Mouse (Mus musculus): ENCODE measurements around the gene Rsc1a1.

Gene Rsc1a1

DNA sequence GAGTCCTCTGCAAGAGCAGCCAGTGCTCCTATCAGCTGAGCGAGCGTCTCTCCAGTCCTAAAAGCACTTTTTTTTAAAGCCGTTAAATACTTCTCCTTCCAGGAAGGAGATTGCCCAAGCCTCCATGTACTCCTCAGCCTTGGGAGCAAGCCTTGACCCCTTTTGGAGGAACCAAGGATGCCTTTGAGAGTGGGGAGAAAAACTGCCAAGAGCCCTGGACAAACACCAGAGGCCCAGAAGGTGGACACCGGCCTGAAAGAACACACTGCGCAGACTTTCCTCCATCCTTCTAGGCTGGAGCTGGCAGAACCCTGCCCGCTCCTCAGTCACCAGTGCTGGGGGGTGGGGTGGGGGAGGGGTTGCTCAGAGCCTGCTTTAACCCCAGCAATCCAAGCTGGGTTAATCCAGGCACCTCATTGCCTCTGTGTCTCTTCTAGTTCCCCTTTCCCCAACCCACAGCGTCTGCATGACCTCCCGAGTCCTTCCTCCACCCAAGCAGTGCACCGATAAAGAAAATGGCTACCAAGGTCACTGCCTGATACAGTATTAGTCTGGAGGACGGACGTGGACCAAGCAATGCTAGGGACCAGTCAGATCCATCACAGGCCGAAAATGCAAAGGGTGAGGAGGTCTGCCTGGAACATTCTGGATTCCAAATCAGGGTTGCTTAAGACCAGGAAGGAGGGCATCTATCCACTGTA is 29.3 kb downstream of the Rsc1a1 start:
- no peak for DNase-seq (ENCODE audit: low read depth, low spot score)

DNA sequence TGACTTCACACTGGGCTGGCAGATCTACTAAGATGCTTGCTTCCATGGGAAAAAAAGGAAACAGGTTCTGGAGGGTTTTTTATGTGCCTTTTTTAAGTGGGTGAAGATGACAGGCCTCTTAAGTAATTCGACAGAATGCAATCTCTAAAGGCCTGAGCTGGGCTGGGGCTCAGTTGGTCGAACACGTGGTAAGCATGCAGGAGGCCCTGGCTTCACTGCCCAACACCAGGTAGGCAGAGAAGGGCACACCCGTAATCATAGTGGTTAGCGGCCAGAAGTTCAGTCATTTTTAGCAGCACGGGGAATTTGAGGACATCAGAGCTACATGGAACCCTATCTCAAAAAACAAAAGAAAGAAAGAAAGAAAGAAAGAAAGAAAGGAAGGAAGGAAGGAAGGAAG is 30.9 kb downstream of the Rsc1a1 start:
- no peak for DNase-seq (ENCODE audit: low read depth, low spot score)

DNA sequence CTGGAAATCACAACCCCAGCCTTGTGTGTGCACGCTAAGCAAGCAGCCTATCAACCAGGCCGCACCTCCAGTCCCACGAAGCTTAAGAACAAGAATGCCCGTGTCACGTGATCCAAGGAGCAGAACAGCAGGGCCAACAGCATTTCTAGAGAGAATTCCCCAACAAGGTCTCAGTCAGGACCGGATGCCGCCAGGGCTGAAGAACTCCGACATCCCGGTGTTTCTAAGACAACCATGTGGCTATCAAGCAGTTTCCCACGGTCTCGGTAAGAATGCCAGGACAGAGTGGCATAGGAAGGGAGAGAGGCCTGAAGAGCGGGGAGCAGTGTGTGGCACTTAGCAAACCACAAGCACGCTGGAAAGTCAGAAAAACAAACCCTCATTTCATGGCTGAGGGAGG is 31.6 kb downstream of the Rsc1a1 start:
- no peak for DNase-seq (ENCODE audit: low read depth, low spot score)

DNA sequence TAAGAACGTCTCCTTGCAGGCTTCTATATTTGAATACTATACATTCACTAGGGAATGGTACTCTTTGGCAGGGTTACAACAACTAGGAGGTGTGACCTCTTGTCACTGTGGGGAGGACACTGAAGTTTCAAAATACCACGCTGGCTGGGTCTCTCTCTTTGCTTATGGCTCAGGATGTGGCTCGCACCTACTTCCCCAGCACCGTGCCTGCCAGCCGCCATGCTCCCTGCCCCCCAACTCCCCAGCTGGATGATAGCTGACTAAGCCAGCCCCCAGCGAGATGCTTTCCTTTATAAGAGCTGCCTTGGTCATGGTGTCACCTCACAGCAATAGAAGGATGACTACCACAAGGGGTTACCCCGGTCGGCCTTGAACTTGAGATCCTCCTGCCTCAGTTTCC is 32.4 kb downstream of the Rsc1a1 start:
- DNase-seq (ENCODE audit: low read depth, low spot score): no peak

DNA sequence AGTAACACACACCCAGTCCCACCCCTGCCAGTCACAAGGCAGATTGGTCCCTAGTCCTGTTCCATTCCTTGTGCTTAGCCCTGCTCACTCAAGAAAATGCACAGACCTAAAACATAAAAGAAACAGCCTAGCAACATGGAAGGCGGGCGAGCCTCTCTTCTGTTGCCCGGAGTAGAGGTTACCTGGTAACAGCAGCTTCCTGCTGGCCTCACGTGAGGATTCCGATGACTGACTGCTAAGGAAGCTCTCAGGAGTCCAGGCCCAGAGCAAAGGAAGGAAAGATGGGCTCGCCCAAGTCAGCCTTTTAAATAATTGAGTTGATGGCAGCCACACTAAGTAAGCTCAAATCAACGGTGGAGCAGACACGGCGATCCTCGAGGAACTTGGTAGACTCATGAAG is 33.5 kb downstream of the Rsc1a1 start:
- DNase-seq (ENCODE audit: low read depth, low spot score): no peak

DNA sequence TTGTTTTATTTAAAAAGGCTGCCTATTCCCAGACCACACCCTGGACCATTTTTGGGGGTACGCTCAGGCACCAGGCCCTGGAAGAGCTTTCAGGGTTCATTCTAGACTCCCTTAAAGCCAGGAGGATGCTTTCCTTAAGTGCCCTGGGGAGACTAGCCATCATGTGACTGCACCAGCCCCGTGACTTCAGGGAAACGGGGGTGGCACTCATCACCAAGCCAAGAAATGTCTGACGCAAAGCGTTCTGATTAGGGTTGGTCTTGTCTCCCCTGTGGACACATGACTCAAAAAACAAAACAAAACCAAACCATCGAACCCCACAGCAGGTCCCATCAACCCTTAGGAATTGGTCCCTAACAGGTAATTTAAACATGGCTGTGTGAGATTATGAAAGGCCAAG is 34.1 kb downstream of the Rsc1a1 start:
- no peak for DNase-seq (ENCODE audit: low read depth, low spot score)

DNA sequence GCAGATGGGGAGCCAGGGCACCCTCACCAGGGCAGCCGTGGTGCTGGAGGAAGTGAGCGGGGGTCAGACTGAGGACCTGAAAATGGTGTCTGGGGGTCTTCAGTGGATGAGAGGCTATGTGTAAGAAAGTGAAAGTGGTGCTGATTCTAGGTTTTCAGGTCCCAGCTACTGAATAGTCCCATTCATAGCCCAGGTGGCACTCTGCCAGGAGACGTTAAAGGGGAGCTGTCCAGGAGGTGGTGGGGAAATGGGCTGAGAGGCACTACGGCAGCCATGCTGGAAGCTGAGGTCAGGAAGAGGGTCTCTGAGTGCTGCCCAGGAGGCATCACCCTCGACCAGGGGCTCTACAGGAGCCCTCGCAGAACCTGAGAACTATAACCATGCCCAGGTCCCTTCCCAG is 36.2 kb downstream of the Rsc1a1 start:
- DNase-seq (ENCODE audit: low read depth, low spot score): no peak

DNA sequence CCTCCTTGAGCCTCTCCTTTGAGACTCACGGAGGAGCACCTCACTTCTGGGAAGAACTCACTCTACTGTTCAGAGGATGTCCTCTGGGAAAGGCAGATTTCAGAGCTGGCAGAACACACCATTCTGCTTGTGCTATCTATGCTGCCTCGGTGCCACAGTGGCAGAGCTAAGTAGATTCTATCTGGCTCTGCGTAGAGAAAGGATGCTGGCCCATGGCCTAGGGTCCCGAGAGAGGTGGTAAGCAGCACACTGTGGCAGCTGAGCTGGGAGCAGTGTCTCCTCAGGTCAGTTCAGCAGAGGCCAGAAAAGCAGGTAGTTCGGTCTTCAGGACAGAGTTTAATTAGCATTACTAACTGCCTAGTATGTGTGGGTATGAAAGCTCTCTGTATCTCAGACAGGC is 37.1 kb downstream of the Rsc1a1 start:
- no peak for DNase-seq (ENCODE audit: low read depth, low spot score)

DNA sequence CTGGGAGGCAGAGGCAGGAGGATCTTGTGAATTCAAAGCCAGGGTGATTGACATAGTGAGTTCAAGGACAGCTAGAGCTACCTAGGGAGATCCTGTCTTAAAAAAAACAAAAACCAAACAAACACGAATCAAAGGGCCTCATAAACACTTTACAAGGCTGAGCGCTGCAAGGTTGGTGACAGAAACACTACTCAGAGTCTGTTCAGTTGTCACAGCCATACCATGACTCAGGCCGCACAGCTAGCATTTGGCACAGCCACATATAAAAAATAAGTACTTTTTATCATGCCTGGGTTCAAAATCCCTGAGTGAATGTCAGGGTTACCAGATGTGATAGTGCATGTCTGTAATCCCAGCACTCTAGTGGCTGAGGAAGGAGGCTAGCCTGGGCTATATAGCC is 38.2 kb downstream of the Rsc1a1 start:
- DNase-seq (ENCODE audit: low read depth, low spot score): no peak

DNA sequence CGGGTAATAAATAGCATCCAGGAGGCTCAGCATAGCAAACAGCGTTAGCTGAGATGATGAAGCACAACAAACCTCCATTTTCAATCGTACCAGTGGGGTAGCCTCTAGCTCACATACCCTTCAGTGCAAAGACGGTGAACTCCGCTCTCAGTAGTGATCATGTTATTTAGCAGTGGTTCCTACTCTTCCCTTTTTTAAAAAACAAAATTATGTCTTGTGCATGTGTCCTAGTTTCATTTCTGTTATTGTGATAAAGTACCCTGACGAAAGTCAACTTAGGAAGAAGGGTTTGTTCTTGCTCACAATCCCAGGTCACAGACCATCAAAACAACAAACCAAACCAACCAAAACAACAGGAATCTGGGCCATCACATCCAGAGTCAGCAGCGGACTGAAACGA is 39.4 kb downstream of the Rsc1a1 start:
- no peak for DNase-seq (ENCODE audit: low read depth, low spot score)

DNA sequence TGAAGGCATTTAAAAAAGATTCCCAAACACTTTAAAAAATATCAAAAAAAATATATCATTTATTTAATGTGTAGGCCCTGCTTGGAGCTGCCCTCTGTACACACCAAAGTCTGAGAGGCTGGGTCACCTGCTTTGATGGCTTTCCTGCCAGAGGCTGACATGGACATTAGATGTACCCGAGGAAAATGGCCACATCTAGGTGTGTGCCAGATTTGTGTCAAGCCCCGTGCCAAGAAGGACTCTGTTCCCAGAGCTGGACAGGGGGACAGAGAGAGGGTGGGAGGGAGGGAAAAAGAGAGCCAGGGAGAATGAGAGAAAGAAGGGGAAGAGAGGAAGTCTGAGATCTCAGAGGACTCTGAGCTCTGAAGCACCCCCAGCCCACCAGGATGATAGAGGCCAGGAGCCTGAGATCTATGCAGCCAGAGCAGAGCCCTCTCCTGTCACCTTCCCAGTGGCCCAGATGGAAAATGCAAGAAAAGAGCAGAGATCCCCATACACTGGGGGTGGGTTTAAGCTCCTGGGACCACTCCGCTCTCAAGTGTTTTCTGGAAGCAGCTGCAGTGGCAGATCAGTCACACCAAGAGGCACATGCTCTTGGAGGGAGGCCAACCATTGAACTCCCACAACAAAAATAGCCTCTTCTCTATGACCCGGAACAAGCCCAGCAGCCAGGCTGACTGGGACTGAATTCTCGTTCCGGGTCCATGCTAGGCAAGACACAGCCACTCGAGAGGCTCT is 42.1 kb downstream of the Rsc1a1 start:
- DNase-seq (ENCODE audit: low read depth, low spot score): no peak

DNA sequence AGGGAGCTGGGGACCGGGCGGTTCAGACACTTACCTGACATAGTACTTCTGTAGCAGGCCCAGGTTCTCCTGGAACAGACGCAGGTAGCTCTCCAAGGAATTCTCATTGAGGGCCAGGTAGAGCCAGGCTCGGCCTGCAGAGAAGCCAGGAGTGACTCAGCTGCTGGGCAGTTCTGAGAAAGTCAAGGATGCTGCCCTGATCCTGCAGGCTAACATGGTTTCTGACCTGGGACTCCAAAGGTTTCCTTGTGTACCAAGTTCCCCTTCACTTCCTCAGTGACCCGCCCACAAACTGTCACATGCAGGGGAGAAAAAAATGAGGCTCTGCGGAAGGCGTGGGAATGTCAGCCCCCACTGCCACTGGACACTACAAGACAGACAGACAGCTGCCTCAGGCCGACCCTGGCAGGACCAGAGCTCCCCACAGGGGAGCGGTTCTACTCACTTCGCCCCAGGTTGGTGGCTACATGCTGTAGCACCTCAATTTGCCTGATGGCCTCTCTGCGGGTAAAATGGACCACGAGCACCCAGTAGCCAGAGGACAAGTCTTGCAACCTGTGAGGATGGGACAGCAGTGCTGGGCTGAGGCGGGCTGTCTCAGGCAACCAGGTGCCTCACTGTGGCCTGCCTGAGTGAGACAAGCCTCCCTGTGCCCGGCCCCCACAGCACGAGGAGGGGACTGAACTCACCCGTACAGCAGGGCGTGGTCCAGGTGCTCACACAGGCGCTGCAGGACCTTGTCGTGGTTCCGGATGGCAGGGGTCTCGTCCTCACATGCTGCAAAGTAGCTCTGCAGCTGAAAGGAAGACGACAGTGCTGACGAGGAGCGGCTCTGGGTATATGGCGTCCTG is 43.2 kb downstream of the Rsc1a1 start:
- DNase-seq (ENCODE audit: low read depth, low spot score): no peak

DNA sequence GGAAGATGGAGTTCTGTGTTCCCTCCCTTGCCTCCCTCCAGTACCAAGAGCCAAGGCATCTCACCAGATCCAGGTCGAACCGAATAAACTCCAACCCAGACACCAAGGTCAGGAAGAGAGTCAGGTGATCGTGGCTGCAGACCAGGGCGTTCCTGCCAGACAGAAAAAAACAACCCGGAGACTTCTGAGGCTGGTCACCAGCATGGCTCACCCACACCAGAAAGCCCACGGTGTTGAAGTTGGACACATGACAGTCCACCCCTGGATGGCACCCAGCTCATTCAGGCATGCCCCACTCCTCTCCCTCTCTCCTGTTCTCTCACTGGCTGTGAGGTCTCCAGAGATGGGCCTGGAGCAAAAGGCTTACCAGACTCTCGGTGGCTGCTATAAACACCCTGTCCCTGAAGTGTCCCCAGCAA is 44.0 kb downstream of the Rsc1a1 start:
- DNase-seq (ENCODE audit: low read depth, low spot score): no peak

DNA sequence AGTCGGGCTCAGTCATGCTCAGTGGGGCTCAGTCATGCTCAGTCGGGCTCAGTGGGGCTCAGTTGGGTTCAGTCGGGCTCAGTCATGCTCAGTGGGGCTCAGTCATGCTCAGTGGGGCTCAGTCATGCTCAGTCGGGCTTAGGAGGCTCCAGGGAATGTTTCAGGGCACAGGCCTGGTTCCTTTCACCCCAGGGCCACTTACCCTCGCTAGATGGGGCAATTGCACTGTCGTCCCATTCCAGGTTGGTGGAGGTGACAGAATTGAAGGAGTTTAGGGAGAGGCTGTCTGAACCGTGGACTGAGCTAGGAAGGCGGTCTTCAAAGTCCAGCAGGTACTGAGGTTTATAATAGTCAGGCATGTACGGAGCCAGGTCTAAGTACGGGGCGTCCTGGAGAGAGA is 45.9 kb downstream of the Rsc1a1 start:
- no peak for DNase-seq (ENCODE audit: low read depth, low spot score)

DNA sequence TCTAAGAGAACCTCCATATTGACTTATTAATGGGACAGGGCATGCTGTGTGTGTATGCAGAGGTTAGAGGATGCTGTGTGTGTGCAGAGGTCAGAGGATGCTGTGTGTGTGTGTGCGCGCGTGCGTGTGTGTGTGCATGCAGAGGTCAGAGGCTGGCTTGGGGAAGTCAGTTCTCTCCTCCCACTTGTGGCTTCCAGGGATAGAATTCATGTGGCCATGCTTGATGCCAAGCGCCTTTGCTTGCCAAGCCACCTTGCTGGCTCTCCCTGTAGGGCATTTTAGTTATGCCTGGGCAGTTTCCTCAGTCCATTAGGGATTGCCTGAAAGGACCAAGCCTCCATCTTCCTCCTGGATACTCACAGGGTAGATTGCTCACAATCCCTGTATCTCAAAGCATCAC is 48.7 kb downstream of the Rsc1a1 start:
- DNase-seq (ENCODE audit: low read depth, low spot score): no peak

DNA sequence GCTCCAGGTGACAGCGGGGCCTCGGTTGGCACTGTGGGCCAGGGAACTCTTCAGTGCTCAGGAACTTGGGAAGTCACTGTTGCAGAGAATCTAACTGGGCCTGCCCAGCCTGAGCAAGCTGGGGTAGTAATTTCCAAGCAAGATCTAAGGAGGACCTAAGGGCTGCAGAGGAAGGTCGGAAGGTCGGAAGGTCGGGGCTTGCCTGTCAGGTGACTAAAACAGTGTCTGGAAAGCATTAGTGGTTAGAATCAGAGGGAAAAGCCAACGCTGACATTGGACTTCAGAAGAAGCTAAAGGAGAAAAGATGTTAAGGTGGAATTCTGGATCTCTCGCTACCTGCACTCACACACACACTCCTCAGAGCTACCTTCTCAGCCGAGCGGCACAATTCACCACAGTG is 49.4 kb downstream of the Rsc1a1 start:
- no peak for DNase-seq (ENCODE audit: low read depth, low spot score)
